Mouse (Mus musculus) liver, adult (tissue): Measurements from ENCODE around the gene Lrpap1.

Source experiments
- GATA4 ChIP-seq: IDR thresholded peaks from 2 replicates; pipeline ENCODE4 v1.6.1; 2014; ENCODE audit warnings: mild to moderate bottlenecking, low read length; ENCODE audit not compliant: insufficient replicate concordance

Gene Lrpap1

DNA sequence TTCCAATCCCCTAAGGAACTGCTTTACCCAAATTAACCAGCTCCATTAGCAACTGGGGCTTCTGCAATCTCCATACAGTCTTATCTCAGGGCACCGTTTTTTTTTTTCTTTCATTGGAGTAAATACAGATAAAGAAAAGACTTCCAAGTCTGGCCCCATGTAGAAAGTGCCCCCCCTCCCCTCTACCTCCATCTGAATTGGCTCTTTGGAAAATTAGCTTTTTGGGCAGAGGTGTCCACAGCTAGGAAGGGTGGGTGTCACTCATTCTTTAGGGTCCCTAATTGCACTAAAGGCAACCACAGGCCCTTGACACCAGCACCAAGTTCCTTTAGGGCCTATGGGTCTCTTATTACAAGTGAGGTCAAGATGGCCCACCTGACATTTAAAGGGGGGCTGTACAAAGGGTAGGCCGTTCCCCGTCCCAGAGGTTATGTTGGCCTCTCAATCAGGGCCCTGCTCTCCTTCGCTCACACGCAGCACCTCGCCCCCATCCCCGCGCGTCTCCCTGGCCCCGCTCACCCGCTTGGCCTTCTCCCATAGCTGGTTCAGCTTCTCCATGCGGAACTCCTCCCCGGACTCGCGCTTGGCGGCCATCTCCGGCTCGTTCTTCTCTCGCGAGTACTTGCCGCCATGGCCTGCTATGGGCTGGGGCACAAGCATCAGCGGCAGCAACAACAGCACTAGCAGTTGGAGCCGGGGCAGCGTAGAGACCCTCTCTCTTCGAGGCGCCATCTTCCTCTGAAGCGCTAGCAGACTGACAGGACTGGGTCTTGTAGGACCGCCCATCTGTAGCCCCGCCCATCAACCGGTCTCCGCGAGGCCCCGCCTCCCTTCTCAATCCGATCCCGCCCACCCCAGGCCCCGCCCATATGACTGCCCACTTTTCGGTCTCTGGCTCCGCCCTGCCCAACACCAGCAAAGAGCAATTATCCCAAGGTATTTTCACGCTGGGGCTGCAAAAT lies at the start of gene Lrpap1:
Gene Lrpap1 (minus strand): TSS at position 807 of the 962 bp plus-strand sequence.
- TF ChIP-seq GATA4: no peak

DNA sequence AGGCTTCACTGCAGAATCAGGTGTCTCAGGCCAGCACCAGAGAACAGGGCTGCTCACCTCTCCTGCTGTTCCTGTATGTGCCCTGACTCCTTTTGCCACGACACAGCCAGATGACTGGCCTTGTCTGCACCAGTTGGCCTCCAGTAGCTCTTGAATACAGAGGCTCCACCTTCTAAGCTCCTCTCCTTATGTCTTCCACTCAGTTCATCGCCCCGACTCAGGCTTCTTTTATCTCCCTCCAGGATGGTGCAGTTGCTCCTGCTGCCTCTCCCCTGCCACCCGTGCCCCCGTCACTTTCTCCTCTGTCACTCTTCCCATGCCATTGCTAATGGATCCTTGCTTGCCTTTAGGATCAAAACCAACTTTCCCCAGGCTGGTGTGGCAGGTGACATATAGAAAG lies 44.4 kb upstream of the Lrpap1 start:
- TF ChIP-seq GATA4: no peak

DNA sequence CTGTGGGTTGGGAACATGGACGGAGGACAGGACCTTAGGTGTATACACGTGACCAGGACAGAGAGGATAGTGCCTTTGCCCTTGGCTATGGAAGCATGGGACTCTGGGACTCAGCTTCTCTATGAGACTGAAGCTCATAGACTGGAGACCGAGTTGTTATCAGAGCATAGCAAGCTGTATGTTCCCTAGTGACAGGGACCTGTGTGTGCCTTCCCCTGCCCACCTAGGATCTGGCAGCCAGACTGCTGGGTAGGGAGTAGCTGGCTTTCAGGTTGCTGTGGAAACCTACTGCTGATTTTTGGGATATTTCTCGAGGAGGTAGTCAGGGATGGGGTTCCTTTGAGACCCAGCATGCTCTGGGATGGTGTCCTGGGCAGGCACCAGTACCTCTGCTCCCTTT lies 44.0 kb upstream of the Lrpap1 start:
- TF ChIP-seq GATA4: no peak

DNA sequence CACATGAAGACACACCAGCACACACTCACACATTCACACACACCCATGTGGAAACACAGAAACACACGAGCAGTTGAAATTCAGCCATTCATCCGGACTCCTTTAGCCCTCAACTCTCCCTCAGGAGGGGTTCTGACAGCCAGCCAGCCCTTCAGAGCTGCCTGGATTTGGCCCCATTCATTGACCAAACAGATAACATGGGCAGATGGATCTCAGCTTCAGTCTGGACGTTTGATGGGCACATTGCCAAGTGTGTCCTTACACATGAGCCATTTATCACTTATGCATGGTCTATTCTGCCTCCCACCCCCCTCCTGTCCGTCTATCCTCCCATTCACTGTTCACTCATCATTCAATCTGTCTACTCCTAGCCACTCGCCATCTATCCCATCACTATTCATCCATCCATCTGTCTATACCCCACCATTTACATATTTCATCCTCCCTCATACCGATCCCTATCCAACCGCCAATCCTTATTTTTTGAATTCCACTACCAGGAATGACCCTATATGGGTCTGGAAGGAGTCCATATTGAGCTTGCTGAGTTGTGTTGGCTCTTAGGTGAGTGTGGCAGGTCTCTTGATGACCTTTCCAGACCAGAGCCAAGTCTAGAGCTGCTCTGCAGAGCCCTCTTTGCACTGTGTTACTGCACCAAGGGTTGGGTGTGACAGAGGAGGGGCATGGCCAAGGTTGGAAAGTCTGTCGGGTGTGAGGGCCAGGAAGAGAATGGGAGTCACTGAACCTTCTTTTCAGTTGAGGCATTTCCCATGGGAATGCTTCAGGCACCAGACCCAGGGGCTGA lies 42.6 kb upstream of the Lrpap1 start:
- TF ChIP-seq GATA4: no peak

DNA sequence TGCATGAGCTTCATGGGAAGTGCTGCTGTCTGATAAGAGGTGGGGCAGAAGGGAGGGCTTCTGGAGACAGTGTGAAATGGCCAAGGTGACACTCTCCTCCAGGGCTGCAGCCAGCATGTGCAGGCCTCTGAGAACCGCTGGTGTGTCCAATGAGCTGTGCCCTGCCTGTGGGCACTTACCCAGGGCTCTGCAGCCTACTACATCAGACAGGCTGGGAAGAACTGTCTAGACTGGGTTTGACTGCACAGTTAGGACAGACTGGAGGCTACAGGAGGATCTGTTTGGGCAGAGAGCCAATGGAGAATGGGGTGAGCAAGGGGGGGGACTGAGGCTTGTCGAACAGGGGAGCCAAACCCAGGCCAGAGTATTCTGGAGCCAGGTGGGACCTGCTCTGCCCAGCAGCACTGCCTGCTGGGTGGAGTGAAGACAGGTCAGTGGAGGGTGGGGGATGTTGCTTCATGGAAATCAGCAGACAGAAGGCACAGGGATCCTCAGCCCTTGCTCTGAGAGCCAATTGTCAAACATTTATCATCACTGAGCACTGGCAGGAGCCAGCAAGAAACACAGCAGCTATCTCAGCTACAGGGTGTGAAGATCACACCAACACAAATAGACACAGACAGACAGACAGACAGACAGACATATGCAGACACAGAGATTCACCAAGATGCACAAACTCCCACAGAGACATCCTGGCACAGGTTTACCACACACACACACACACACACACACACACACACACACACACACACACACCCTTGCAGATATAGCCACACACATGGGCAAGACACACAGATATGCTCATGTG lies 41.8 kb upstream of the Lrpap1 start:
- TF ChIP-seq GATA4: no peak

DNA sequence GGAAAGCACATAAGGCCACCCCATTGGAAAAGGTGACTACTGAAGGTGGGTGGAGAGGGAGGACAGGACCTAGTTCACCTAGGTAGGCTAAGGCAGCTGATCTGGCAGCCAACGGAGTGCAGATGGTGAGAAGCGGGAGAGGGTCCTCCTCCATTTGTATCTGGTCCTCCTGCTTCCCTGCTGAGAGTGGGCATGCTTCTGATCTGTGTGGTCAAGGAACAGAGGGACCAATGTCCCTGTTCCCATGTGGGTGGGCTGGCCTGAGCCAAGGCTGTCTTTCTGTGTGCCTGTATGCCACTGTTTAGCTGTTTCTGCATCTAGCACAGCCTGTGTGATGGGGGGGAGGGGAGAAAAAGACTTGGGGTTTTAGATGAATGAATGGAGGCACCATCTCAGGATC lies 41.2 kb upstream of the Lrpap1 start:
- no peak for TF ChIP-seq GATA4

DNA sequence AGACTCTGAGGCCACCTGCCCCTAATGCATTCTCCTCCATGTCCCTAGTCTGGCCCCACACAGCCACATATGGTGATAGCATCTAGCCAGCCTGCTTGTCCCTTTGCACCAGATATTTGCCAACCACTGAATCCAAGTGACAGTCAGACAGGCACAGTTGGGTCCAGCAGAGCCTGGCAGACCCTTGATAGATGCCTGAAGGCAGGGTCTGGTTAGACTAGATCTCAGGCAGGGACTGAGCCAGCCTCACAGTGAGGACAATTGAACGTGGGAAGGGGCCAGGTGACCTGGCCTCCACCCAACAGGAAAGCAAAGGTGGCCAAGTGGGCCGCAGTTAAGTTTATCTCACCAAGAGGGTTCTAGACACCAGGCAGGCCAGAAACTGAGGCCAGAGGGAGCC lies 39.1 kb upstream of the Lrpap1 start:
- no peak for TF ChIP-seq GATA4

DNA sequence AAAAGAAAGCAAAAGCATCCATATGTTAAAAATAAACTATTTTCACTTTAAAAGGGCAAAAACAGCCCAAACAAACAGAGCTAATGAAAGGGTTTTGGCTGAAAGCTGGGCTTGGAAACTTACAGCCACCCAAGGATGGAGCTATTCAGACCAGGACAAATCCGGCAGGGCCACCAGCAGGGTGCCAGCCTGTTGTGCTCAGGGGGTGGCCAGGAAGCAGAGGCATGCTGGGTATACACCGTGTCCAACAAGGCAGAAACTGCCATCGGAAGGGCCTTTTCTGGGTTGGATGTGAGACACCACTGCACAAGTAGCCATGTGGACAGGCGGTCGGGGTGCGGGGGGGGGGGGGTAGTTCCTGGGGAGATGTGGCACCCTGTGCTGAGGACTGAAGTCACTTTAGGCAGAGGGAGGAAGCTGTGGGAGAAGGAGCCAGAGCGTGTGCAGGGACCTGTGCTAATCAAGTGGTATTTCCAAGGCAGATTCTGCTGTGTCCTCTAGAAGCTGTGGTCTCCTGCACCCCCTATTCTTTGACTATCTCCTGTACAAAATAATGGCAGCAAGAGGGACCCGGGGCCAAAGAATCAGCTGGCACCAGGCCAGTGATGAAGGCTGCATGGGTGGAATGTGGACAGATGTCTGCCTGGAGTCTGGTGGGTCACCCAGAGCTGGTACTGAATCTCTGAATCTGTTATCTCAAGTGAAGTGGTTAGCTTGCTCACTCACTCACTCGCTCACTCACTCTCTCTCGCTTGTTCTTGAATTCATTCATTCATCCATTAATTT lies 38.1 kb upstream of the Lrpap1 start:
- no peak for TF ChIP-seq GATA4

DNA sequence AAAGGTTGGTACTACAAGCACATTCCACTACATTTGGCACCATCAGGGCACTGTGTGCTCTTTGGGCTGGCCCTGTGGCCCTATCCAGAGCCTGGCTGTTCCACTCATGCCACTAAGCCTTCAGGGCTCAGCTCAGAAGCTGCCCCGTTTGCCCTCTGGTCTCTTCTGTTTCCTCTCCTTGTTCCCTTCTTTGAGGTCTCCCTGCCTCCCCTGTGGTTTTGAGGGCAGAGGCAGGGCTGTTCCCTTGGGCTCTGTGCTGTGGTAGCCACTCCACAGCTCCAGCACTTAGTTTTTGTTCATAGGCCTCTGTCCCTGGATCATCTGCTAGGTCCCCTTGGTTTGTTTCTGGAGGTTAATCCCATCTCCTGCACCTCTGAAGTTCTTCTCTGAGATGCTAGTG lies 37.3 kb upstream of the Lrpap1 start:
- no peak for TF ChIP-seq GATA4

DNA sequence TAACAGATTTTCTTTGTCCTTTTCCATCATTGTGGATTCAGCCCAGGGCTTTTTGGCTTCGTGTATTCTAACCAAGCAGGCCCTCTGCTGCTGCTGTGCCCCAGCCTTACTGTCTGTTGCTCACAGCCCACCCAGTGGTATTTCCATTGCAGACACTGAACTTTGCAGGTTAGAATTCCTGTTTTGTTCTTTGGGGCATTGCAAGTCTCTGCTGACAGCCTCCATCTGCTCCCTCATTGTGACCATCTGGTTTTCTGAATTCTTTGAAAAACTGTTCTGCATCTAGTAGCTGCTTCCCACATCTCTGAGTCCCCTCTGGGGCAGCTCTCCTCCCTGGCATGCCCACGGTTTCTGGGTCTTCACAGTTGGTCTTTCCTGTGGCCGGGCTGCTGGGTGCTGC lies 35.8 kb upstream of the Lrpap1 start:
- TF ChIP-seq GATA4: no peak

DNA sequence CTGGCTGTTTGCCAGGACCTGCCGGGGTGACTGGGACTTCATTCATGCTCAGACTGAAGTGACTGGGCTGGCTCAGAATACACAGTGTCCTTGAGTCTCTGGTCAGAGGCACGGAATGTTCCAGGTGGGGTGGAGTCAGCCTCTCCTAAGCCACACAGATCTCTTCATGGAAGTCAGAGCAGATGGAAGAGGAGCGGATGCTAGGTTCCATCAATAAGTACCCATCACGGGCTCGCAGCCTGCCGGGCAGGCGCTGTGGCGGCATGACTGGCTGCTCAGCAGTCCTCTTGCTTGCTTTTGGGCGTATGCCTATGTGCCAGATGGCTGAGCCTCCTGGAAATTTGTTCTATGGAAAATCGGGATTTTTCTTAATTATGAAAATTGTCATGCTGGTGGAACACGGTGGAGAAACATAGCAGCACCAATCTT lies 32.6 kb upstream of the Lrpap1 start:
- no peak for TF ChIP-seq GATA4

DNA sequence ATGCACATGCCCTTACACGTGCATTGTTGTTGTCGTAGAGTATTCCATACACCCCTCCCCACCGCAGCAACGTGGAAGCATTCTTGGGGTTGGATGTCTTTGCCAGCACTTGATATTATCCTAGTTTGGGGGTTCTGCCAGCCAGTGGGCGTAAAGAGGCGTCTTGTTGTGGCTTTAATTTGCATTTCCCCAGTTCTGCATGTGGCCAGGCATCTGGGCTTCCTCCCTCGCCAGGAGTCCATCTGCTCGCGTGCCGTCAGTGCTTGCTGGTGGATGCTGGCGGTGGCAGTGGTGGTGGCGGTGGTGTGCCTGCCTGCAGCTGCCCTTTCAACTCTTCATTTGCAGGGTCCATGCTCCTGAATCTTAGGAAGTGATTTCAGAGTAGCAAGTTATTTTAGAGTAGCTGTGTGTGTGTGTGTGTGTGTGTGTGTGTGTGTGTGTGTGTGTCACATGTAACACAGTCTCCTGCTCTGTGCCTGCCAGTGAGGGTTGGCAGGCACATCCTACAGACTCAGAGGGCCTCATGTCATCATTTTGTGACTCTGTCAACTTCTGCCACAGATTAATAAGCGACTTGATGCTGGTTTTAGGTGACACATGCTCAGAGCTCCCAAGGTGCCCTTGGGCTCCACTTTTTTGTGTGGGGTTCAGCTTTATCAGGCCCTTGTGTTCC lies 32.1 kb upstream of the Lrpap1 start:
- TF ChIP-seq GATA4: no peak

DNA sequence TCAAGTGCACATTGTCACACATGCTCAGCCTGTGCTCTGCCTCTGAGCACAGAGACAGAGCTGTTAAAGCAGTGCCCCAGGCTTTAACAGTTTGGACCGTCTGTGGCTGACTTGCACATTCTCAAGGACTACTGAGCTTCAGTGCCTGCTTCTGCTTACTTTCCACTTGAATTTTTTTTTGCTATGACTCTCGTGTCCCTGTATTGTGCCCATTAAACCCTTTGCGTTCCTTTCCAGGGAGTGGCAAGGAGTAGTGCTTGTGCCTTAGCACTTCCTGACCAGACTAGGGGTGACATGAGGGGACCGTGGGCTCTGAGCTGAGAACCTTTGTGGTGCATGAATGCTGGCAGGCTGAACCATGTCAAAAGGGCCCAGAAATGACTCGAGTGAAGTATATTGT lies 30.3 kb upstream of the Lrpap1 start:
- TF ChIP-seq GATA4: no peak

DNA sequence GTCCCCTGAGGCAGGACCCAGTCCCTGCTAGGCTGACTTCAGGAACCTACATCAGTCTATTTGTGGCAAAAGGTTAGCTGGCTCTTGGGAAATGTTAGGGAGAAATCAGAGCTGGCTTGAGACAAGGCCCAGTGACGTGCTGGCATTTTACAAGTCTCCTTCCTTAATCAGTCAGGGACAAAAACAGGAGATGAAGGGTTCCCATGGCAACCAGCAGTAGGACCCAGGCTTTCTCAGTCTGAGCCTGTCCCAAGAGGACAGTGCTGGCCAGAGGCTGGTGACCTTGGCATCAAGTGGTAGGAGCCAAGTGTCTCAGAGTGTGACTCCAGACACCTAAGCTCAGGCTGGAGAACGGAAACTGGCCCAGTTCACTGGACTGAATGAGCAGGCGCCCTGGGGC lies 28.7 kb upstream of the Lrpap1 start:
- no peak for TF ChIP-seq GATA4
